Mouse (Mus musculus) megakaryocyte, embryonic 14.5 days (primary cell): Measurements from ENCODE around the gene 4930524J08Rik. TPM values are rescaled to one million over a fixed set of nuclear protein-coding genes. Genes with fewer than 3 reads are reported as not detected.

Experiments
- H3K27me3 ChIP-seq: replicated peaks from 2 replicates; pipeline ENCODE3; 2012; ENCODE audit warnings: inconsistent platforms
- H3K36me3 ChIP-seq: replicated peaks from 2 replicates; pipeline ENCODE3; 2012; ENCODE audit warnings: low read length, inconsistent platforms, mixed read lengths
- H3K4me1 ChIP-seq: 2 replicates; pipeline ENCODE4 v1.6.1; 2012; ENCODE audit warnings: inconsistent platforms
- H3K4me3 ChIP-seq: replicated peaks from 2 replicates; pipeline ENCODE3; 2012; ENCODE audit warnings: moderate library complexity, mild to moderate bottlenecking, inconsistent platforms
- H3K9me3 ChIP-seq: 2 replicates; pipeline ENCODE4 v1.6.1; 2012; ENCODE audit warnings: inconsistent platforms
- FLI1 ChIP-seq: IDR thresholded peaks from 2 replicates; pipeline ENCODE4 v1.6.1; 2012; ENCODE audit warnings: low read length, inconsistent platforms, mixed read lengths
- GATA1 ChIP-seq: IDR thresholded peaks from 3 replicates; pipeline ENCODE4 v1.6.1; 2012; ENCODE audit warnings: mixed read lengths, low read length, inconsistent platforms, borderline replicate concordance
- polyA plus RNA-seq: library from polyadenylated mRNA; stranded (reverse); fragments of >175 nt; gene quantifications from 2 replicates; pipeline ENCODE4 v1.2.3, GENCODE M21; 2012; ENCODE audit warnings: low replicate concordance; ENCODE audit not compliant: insufficient read depth

4930524J08Rik gene
- polyA plus RNA-seq, 1 experiment = 2.5 TPM

- Histone ChIP-seq H3K9me3 (no peaks in the 10 kb centered on the region), H3K4me1 (peaks cover 3% of the 10 kb centered on the region), H3K27me3 (no peaks in the 10 kb centered on the region), H3K36me3 (peaks cover 79% of the 10 kb centered on the region), H3K4me3 (no peak overlapping the region)
- TF ChIP-seq GATA1 (no peak), FLI1 (no peak)
Measured at GRCm38 (mm10) chr5:99959960-99960359, 18.9 kb upstream of the 4930524J08Rik start.

GRCm38 (mm10) chr5:99973941-99974340, 4.9 kb upstream of the 4930524J08Rik start:
- peaks cover 49% of the 10 kb centered on the region for H3K4me1 ChIP-seq
- H3K27me3 ChIP-seq = no peaks in the 10 kb centered on the region
- H3K9me3 ChIP-seq = no peaks in the 10 kb centered on the region
- H3K4me3 ChIP-seq = peak overlapping the region; percentile 80
- H3K36me3 ChIP-seq = peaks cover 26% of the 10 kb centered on the region
- no peak for TF ChIP-seq FLI1
- no peak for TF ChIP-seq GATA1

GRCm38 (mm10) chr5:99975061-99975460, 3.8 kb upstream of the 4930524J08Rik start:
- Histone ChIP-seq H3K36me3 (peaks cover 19% of the 10 kb centered on the region), H3K4me3 (peak overlapping the region; percentile 80), H3K9me3 (no peaks in the 10 kb centered on the region), H3K4me1 (peaks cover 46% of the 10 kb centered on the region), H3K27me3 (no peaks in the 10 kb centered on the region)
- TF ChIP-seq FLI1 = no peak
- TF ChIP-seq GATA1 = no peak

GRCm38 (mm10) chr5:99975776-99976175, 3.1 kb upstream of the 4930524J08Rik start:
- H3K4me1 ChIP-seq = peaks cover 43% of the 10 kb centered on the region
- peaks cover 16% of the 10 kb centered on the region for H3K36me3 ChIP-seq
- H3K4me3 ChIP-seq = peak overlapping the region; percentile 98
- H3K27me3 ChIP-seq = no peaks in the 10 kb centered on the region
- TF ChIP-seq GATA1 = no peak
- no peak for TF ChIP-seq FLI1
- 0 out of 2 replicates have a peak, but pooled peaks cover 4% of the 10 kb centered on the region for H3K9me3 ChIP-seq

GRCm38 (mm10) chr5:99976334-99976955, 2.4 kb upstream of the 4930524J08Rik start:
- H3K4me1 ChIP-seq = peaks cover 41% of the 10 kb centered on the region
- peak overlapping the region; percentile 98 for H3K4me3 ChIP-seq
- H3K27me3 ChIP-seq = no peaks in the 10 kb centered on the region
- 0 out of 2 replicates have a peak, but pooled peaks cover 5% of the 10 kb centered on the region for H3K9me3 ChIP-seq
- peaks cover 14% of the 10 kb centered on the region for H3K36me3 ChIP-seq
- TF ChIP-seq GATA1 = no peak
- no peak for TF ChIP-seq FLI1

- peaks cover 38% of the 10 kb centered on the region for H3K4me1 ChIP-seq
- H3K4me3 ChIP-seq = peak overlapping the region; percentile 98
- H3K36me3 ChIP-seq = peaks cover 14% of the 10 kb centered on the region
- TF ChIP-seq FLI1 = no peak
- TF ChIP-seq GATA1 = no peak
- 0 out of 2 replicates have a peak, but pooled peaks cover 5% of the 10 kb centered on the region for H3K9me3 ChIP-seq
- H3K27me3 ChIP-seq = no peaks in the 10 kb centered on the region
Measured at GRCm38 (mm10) chr5:99977516-99978301, 1.2 kb upstream of the 4930524J08Rik start.

GRCm38 (mm10) chr5:99983452-99984061, 4.7 kb downstream of the 4930524J08Rik start:
- peaks cover 6% of the 10 kb centered on the region for H3K36me3 ChIP-seq
- TF ChIP-seq FLI1 = no peak
- no peak for TF ChIP-seq GATA1
- H3K9me3 ChIP-seq = 0 out of 2 replicates have a peak, but pooled peaks cover 10% of the 10 kb centered on the region
- H3K4me3 ChIP-seq = no peak overlapping the region
- H3K4me1 ChIP-seq = peaks cover 8% of the 10 kb centered on the region; the same call in 1 of the 2 replicates
- H3K27me3 ChIP-seq = no peaks in the 10 kb centered on the region

- Histone ChIP-seq H3K36me3 (no peaks in the 10 kb centered on the region), H3K27me3 (no peaks in the 10 kb centered on the region)
- no peak for TF ChIP-seq FLI1
- TF ChIP-seq GATA1 = no peak
Measured at GRCm38 (mm10) chr5:99994166-99994565, 15.3 kb downstream of the 4930524J08Rik start.

GRCm38 (mm10) chr5:99994680-99995079, 15.8 kb downstream of the 4930524J08Rik start:
- Histone ChIP-seq H3K4me1 (no peaks in the 10 kb centered on the region), H3K27me3 (no peaks in the 10 kb centered on the region), H3K36me3 (no peaks in the 10 kb centered on the region), H3K9me3 (peaks cover 35% of the 10 kb centered on the region), H3K4me3 (no peak overlapping the region)
- TF ChIP-seq GATA1 (no peak), FLI1 (no peak)

More at GRCm38 (mm10) chr5:99994166-99994565, 15.3 kb downstream of the 4930524J08Rik start:
- Histone ChIP-seq H3K4me3 (no peak overlapping the region), H3K4me1 (no peaks in the 10 kb centered on the region), H3K9me3 (peaks cover 35% of the 10 kb centered on the region)
